Mouse (Mus musculus) stomach, embryonic 16.5 days (tissue): ENCODE measurements around the gene Cyp4a14. TPM values are rescaled to one million over a fixed set of nuclear protein-coding genes. Genes with fewer than 3 reads are reported as not detected.
"Not testable (repeated sequence)": the region's sequence is repeated elsewhere in the genome, so short reads cannot be mapped to it uniquely, and the experiment has no call there.

Experiments used
- ATAC-seq: fragments of 200-750 bp; cut with Nextera tagmentation; 2 replicates; pipeline ENCODE4 v1.8.0; 2017; ENCODE audit warnings: moderate number of reproducible peaks, moderate TSS enrichment; ENCODE audit not compliant: insufficient read depth, low FRiP score
- H3K27ac ChIP-seq: fragments of 300-500 bp; sonication (generic); 2 replicates; pipeline ENCODE4 v1.5.1; 2014; ENCODE audit warnings: low read length
- H3K27me3 ChIP-seq: fragments of 300-500 bp; sonication (generic); 2 replicates; pipeline ENCODE4 v1.6.1; 2014; ENCODE audit warnings: low read length, control low read depth, mixed read lengths; ENCODE audit not compliant: control insufficient read depth, insufficient read depth
- H3K36me3 ChIP-seq: fragments of 300-500 bp; sonication (generic); 2 replicates; pipeline ENCODE4 v1.6.1; 2014; ENCODE audit warnings: low read length; ENCODE audit not compliant: control insufficient read depth, insufficient read depth
- H3K4me1 ChIP-seq: fragments of 300-500 bp; sonication (generic); 2 replicates; pipeline ENCODE4 v1.6.1; 2014; ENCODE audit warnings: low read length, control low read depth, mixed read lengths; ENCODE audit not compliant: control insufficient read depth, insufficient read depth
- H3K4me2 ChIP-seq: fragments of 300-500 bp; sonication (generic); 2 replicates; pipeline ENCODE4 v1.6.1; 2014; ENCODE audit warnings: low read depth, low read length, mixed read lengths
- H3K4me3 ChIP-seq: fragments of 300-500 bp; sonication (generic); replicated peaks from 2 replicates; pipeline ENCODE4 v1.5.1; 2014; ENCODE audit warnings: mild to moderate bottlenecking, low read length
- H3K9ac ChIP-seq: fragments of 300-500 bp; sonication (generic); 2 replicates; pipeline ENCODE4 v1.6.1; 2014; ENCODE audit warnings: low read length
- H3K9me3 ChIP-seq: fragments of 300-500 bp; sonication (generic); replicated peaks from 2 replicates; pipeline ENCODE4 v1.6.1; 2016; ENCODE audit warnings: low read length, control low read depth; ENCODE audit not compliant: control insufficient read depth
- WGBS: fragments of 180-500 bp; shearing (Covaris S2); extraction: QIAGEN DNeasy Blood & Tissue Kit; methylation state at CpG from one replicate; pipeline ENCODE4 v1.1.7; 2014; 5-methylcytosine and 5-hydroxymethylcytosine counted together
- polyA plus RNA-seq: library from polyadenylated mRNA; unstranded; fragments of >200 nt; fragmentation: Nextera tagmentation; extraction: Ambion mirVana; gene quantifications from 2 replicates; pipeline ENCODE4 v1.2.1, GENCODE M21; 2015

Gene Cyp4a14
- polyA plus RNA-seq, 1 experiment from 2014 or later, result not detected

- H3K4me1 ChIP-seq, ATAC-seq, H3K9ac ChIP-seq, H3K4me2 ChIP-seq, H3K9me3 ChIP-seq, H3K4me3 ChIP-seq, H3K27me3 ChIP-seq, H3K36me3 ChIP-seq, H3K27ac ChIP-seq: not testable (repeated sequence)
- 67% methylated on average over 3 of the region's 3 CpGs for WGBS
Measured at GRCm38 (mm10) chr4:115473585-115473984, 22.4 kb downstream of the Cyp4a14 start.

GRCm38 (mm10) chr4:115452304-115452703 is 43.6 kb downstream of the Cyp4a14 start, which contains the start of gene Cyp4a30b:
Gene Cyp4a30b, plus strand, starts transcription at chr4:115452604.
- Histone ChIP-seq H3K9ac (no peak within 1 kb of the TSS), H3K27me3 (no peaks in the 10 kb centered on the region), H3K27ac (no peak within 1 kb of the TSS), H3K36me3 (no peaks in the 10 kb centered on the region), H3K4me3 (no peak within 1 kb of the TSS), H3K9me3 (no peaks in the 10 kb centered on the region), H3K4me1 (no peaks in the 10 kb centered on the region), H3K4me2 (no peak within 1 kb of the TSS)
- WGBS, result 56% methylated on average over 3 of the region's 3 CpGs
- no peak for ATAC-seq

GRCm38 (mm10) chr4:115450577-115451137 is 45.3 kb downstream of the Cyp4a14 start:
- Histone ChIP-seq H3K27ac (no peak overlapping the region), H3K9me3 (no peaks in the 10 kb centered on the region), H3K27me3 (no peaks in the 10 kb centered on the region), H3K4me3 (no peak overlapping the region), H3K9ac (no peak overlapping the region), H3K4me1 (no peaks in the 10 kb centered on the region), H3K36me3 (no peaks in the 10 kb centered on the region), H3K4me2 (no peak overlapping the region)
- ATAC-seq, result no peak
- 67% methylated on average over 3 of the region's 3 CpGs for WGBS

Other genes starting within 250 kb of the Cyp4a14 start
- not detected in 2 replicates for gene Cyp4a12a, start 197.1 kb downstream of the Cyp4a14 start, polyA plus RNA-seq
- gene Cyp4a12b, start 84.5 kb downstream of the Cyp4a14 start, polyA plus RNA-seq, result not detected in 2 replicates
- not detected in 2 replicates for gene Cyp4a30b, start 43.5 kb downstream of the Cyp4a14 start, polyA plus RNA-seq
- gene Cyp4a10, start 22.1 kb upstream of the Cyp4a14 start, polyA plus RNA-seq, result 0.08 TPM in 1 of 2 replicates, not detected in the other
- not detected in 2 replicates for gene Cyp4a31, start 67.5 kb upstream of the Cyp4a14 start, polyA plus RNA-seq
- gene Cyp4a32, start 104.8 kb upstream of the Cyp4a14 start, polyA plus RNA-seq, result not detected in 2 replicates
- 2.1 and 2.5 TPM in 2 replicates for gene Cyp4b1, start 151.6 kb upstream of the Cyp4a14 start, polyA plus RNA-seq
- 30.1 and 31.3 TPM in 2 replicates for gene Efcab14, start 241.6 kb upstream of the Cyp4a14 start, polyA plus RNA-seq